Mouse (Mus musculus) forebrain, embryonic 11.5 days (tissue): ENCODE results near the gene Cntrl. TPM values are rescaled to one million over a fixed set of nuclear protein-coding genes. Genes with fewer than 3 reads are reported as not detected.

Experiments
- ATAC-seq: fragments of 200-750 bp; cut with Nextera tagmentation; replicated peaks from 2 replicates; pipeline ENCODE4 v1.8.0; 2017; ENCODE audit warnings: moderate TSS enrichment; ENCODE audit not compliant: low FRiP score
- DNase-seq: peaks from one replicate; pipeline ENCODE4 v3.0.0-alpha.2; 2017; ENCODE audit warnings: low spot score
- H3K27ac ChIP-seq: fragments of 300-500 bp; sonication (generic); 2 replicates; pipeline ENCODE4 v1.5.1; 2014; ENCODE audit warnings: low read depth, low read length
- H3K27me3 ChIP-seq: fragments of 300-500 bp; sonication (generic); 2 replicates; pipeline ENCODE4 v1.6.1; 2014; ENCODE audit warnings: mild to moderate bottlenecking, low read length, mixed read lengths; ENCODE audit not compliant: control insufficient read depth, insufficient read depth
- H3K36me3 ChIP-seq: fragments of 300-500 bp; sonication (generic); 2 replicates; pipeline ENCODE4 v1.6.1; 2014; ENCODE audit warnings: mild to moderate bottlenecking, low read length, moderate library complexity, mixed read lengths; ENCODE audit not compliant: control insufficient read depth, insufficient read depth
- H3K4me1 ChIP-seq: fragments of 300-500 bp; sonication (generic); replicated peaks from 2 replicates; pipeline ENCODE4 v1.6.1; 2014; ENCODE audit warnings: low read length, mixed read lengths; ENCODE audit not compliant: control insufficient read depth, insufficient read depth
- H3K4me2 ChIP-seq: fragments of 300-500 bp; sonication (generic); 2 replicates; pipeline ENCODE4 v1.6.1; 2014; ENCODE audit warnings: low read depth, mild to moderate bottlenecking, low read length, moderate library complexity, mixed read lengths; ENCODE audit not compliant: severe bottlenecking
- H3K4me3 ChIP-seq: fragments of 300-500 bp; sonication (generic); 2 replicates; pipeline ENCODE4 v1.5.1; 2014; ENCODE audit warnings: low read depth, low read length
- H3K9ac ChIP-seq: fragments of 300-500 bp; sonication (generic); 2 replicates; pipeline ENCODE4 v1.6.1; 2014; ENCODE audit warnings: low read length
- H3K9me3 ChIP-seq: fragments of 300-500 bp; sonication (generic); 2 replicates; pipeline ENCODE4 v1.6.1; 2016; ENCODE audit warnings: low read length, mixed read lengths; ENCODE audit not compliant: control insufficient read depth
- WGBS: fragments of 180-500 bp; shearing (Covaris S2); extraction: QIAGEN DNeasy Blood & Tissue Kit; methylation state at CpG from one replicate; pipeline ENCODE4 v1.1.7; 2014; 5-methylcytosine and 5-hydroxymethylcytosine counted together
- polyA plus RNA-seq: library from polyadenylated mRNA; unstranded; fragments of >200 nt; fragmentation: Nextera tagmentation; extraction: Ambion mirVana; gene quantifications from 2 replicates; pipeline ENCODE4 v1.2.1, GENCODE M21; 2014

The Cntrl gene
- polyA plus RNA-seq, 1 experiment from 2014 or later = 42.0 TPM

DNA sequence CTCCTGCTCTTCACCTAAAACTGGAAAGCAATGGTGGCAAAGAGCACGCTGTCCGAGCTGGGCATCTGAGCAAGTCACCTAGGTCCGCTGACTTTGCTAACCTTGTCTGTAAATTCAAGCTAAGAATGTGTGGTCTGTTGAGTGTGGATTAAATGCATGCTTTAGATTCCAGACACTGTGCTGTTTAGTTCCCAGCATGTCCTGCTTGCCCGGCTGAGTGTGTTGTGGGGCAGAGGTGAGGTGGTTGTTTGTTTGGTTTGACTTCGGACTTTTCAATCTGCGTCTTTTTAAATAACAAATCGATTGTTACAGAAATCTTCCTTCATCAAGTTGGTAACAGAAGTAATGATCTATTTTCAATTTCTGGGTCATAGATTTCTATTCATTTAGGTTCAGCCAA, 48.5 kb downstream of the Cntrl start:
- no peaks in the 10 kb centered on the region for H3K4me1 ChIP-seq
- H3K27ac ChIP-seq = no peak overlapping the region
- no peaks in the 10 kb centered on the region for H3K27me3 ChIP-seq
- no peak overlapping the region for H3K9ac ChIP-seq
- whole genome bisulfite sequencing = 91% methylated on average over 7 of the region's 7 CpGs
- no peaks in the 10 kb centered on the region for H3K9me3 ChIP-seq
- peaks cover 6% of the 10 kb centered on the region; the same call in 1 of the 2 replicates for H3K36me3 ChIP-seq
- no peak overlapping the region for H3K4me2 ChIP-seq
- H3K4me3 ChIP-seq = no peak overlapping the region
- ATAC-seq (no peak), DNase-seq (no peak)

DNA sequence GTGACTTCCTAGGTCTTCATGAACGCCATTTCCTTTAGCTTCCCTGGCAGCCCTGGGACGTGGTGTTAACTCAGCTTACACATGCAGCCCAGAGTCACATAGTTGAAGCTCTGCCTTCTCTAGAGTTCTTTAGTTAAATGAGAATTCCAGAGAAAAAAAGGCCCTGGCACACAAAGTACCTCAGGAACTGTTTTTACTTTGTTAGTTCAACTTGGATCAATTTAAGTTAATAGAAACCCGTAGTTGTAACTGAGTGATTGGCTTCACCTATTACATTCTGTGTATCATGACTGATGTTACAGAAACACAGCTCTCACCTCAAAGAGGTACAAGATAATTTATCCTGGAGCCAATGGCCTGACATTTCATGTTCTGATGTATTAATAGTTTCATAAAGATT, 49.1 kb downstream of the Cntrl start:
- WGBS = 90% methylated on average over 3 of the region's 3 CpGs
- H3K36me3 ChIP-seq = peaks cover 4% of the 10 kb centered on the region; the same call in 1 of the 2 replicates

DNA sequence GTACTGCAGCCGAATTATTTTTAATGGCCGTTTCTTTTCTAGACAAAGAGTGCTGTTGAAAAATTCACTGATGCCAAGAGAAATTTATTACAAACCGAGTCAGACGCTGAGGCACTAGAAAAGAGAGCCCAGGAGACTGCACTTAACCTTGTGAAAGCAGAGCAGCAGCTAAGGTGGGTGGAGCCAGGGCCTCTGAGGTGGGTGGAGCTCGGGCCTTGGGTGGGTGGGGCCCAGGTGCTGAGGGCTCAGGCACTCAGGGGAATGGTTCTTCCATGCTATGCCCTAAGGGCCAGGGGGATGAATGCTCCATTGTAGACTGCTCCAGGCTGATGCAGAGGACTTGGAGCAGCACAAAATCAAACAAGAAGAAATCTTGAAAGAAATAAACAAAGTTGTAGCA, 50.9 kb downstream of the Cntrl start:
- Histone ChIP-seq H3K9me3 (no peaks in the 10 kb centered on the region), H3K9ac (no peak overlapping the region), H3K27ac (no peak overlapping the region), H3K36me3 (peaks cover 4% of the 10 kb centered on the region; the same call in 1 of the 2 replicates), H3K4me1 (no peaks in the 10 kb centered on the region), H3K4me2 (no peak overlapping the region), H3K27me3 (no peaks in the 10 kb centered on the region), H3K4me3 (no peak overlapping the region)
- WGBS = 66% methylated on average over 5 of the region's 5 CpGs
- ATAC-seq = no peak
- no peak for DNase-seq

More for the DNA sequence above, 49.1 kb downstream of the Cntrl start:
- DNase-seq (no peak), ATAC-seq (no peak)
- H3K4me3 ChIP-seq = no peak overlapping the region
- no peaks in the 10 kb centered on the region for H3K4me1 ChIP-seq
- H3K9ac ChIP-seq = no peak overlapping the region
- H3K4me2 ChIP-seq = no peak overlapping the region
- no peaks in the 10 kb centered on the region for H3K27me3 ChIP-seq
- H3K27ac ChIP-seq = no peak overlapping the region
- no peaks in the 10 kb centered on the region for H3K9me3 ChIP-seq

DNA sequence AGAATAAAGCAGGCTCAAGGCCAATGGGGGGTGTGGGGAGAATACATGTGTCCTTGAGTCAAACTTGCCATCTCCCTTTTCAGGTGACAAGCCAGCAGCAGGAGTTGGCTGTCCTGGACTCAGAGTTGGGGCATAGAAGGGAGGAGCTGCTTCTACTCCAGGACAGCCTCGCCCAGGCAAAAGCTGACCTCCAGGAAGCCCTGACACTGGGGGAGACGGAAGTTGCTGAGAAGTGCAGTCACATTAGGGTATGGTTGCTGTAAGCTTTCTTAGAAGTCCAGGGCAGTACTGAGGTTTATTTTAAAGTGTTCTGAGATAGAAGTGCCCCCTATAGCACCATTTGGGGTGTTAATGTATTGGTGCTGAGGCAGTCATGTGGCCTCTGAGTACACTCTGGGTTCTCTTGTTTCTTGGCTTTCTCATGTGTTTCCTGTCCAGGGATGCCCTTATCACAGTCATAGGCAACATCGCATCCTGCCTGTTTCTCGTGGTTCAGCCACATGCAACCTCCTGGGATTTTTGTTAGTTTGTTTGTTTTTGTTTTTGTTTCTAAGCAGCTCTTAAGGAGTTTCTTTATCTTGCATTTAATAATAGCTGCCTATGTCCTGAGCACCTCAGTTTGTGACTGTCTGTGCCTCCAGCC, 52.7 kb downstream of the Cntrl start:
- H3K27me3 ChIP-seq = no peaks in the 10 kb centered on the region
- H3K27ac ChIP-seq = no peak overlapping the region
- H3K9me3 ChIP-seq = no peaks in the 10 kb centered on the region
- H3K4me1 ChIP-seq = no peaks in the 10 kb centered on the region
- ATAC-seq (no peak), DNase-seq (no peak)
- WGBS = 87% methylated on average over 4 of the region's 4 CpGs
- no peak overlapping the region for H3K4me3 ChIP-seq
- H3K4me2 ChIP-seq = no peak overlapping the region
- H3K36me3 ChIP-seq = peaks cover 9% of the 10 kb centered on the region; the same call in 1 of the 2 replicates
- no peak overlapping the region for H3K9ac ChIP-seq

DNA sequence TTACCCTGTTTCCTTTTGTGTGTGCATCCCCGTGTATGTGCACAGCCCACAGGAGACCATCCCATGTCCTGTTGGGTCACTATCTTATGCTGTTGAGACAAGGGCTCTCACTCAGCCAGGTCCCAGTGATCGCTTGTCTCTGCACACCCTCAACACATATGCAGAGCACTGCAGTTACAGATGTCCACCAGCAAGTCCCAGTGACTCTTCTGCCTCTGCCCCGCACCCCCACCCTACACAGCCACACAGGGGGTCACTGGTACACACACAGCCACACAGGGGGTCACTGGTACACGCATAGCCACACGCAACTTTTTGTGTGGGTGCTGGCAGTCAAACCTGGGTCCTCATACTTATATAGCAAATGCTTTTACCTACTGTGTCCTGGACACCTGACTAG, 54.1 kb downstream of the Cntrl start:
- peaks cover 12% of the 10 kb centered on the region; the same call in 1 of the 2 replicates for H3K36me3 ChIP-seq
- H3K27me3 ChIP-seq = no peaks in the 10 kb centered on the region
- ATAC-seq (no peak), DNase-seq (no peak)
- no peak overlapping the region for H3K27ac ChIP-seq
- no peak overlapping the region for H3K9ac ChIP-seq
- no peaks in the 10 kb centered on the region for H3K4me1 ChIP-seq
- H3K4me2 ChIP-seq = no peak overlapping the region
- no peaks in the 10 kb centered on the region for H3K9me3 ChIP-seq
- WGBS = 94% methylated on average over 5 of the region's 5 CpGs
- no peak overlapping the region for H3K4me3 ChIP-seq

DNA sequence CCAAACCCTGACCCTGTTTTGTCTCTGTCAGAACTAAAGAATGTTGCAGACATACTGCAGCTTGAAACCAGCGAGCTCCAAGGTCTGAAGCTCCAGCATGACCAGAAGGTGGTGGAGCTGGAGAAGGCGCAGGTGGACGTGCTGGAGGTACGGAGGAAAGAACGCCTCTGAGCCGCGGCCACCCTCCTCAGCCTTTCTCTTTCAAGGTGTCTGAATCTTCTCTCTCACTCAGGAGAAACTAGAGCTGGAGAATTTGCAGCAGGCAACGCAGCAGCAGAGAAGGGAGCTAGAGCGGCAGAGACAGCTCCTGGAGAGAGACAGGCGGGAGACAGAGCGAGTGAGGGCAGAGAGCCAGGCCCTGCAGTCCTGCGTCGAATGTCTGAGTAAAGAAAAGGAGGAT, 56.1 kb downstream of the Cntrl start:
- Histone ChIP-seq H3K9me3 (no peaks in the 10 kb centered on the region), H3K4me1 (no peaks in the 10 kb centered on the region), H3K27me3 (no peaks in the 10 kb centered on the region), H3K9ac (no peak overlapping the region), H3K36me3 (peaks cover 14% of the 10 kb centered on the region; the same call in 1 of the 2 replicates), H3K4me2 (no peak overlapping the region), H3K4me3 (no peak overlapping the region), H3K27ac (no peak overlapping the region)
- ATAC-seq (no peak), DNase-seq (no peak)
- 94% methylated on average over 13 of the region's 13 CpGs for WGBS

DNA sequence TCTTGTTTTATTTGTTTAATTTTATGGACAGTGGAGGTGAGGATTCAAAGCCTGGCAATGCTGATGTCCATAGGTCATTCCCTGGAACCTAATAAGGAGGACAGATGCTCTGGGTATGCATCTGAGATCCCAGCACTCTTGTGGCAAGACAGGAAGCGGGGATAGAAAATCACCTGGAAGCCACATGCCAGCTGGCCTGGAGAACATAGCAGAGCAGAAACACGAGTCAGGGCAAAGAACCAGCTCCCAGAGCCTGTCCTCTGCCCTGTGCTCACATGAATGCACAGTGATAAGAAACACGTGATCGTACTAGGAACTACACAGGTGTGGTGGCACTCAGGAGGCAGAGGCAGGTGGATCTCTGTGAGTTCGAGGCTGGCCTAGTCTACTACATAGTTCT, 57.5 kb downstream of the Cntrl start:
- Histone ChIP-seq H3K4me2 (no peak overlapping the region), H3K9me3 (no peaks in the 10 kb centered on the region), H3K4me3 (no peak overlapping the region), H3K4me1 (no peaks in the 10 kb centered on the region), H3K27ac (no peak overlapping the region), H3K27me3 (no peaks in the 10 kb centered on the region), H3K9ac (no peak overlapping the region), H3K36me3 (peaks cover 16% of the 10 kb centered on the region; the same call in 1 of the 2 replicates)
- DNase-seq = no peak
- no peak for ATAC-seq
- 92% methylated on average over 5 of the region's 5 CpGs for WGBS

DNA sequence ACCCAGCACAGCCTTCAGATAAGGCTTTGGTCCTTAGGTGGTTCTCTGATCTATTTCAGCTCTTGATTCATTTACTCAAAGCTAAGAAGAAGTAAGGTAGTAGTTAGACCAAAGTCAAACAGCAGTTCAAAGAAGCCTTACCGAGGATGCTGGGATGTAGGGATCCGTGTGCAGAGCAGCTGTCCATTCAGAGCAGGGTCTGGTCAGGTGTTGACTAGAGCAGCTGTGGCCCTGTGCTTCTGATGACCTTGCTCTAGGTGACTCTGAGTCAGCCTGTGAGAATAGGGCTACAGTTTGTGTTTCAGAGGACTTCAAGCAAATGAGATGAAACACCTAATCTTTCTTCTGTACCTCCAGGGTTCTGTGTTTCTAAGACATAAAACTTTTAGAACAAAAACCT, 60.2 kb downstream of the Cntrl start:
- WGBS = 90% methylated on average over 2 of the region's 2 CpGs
- no peaks in the 10 kb centered on the region for H3K4me1 ChIP-seq
- H3K27me3 ChIP-seq = no peaks in the 10 kb centered on the region
- ATAC-seq = no peak
- H3K27ac ChIP-seq = no peak overlapping the region
- no peak for DNase-seq
- H3K36me3 ChIP-seq = peaks cover 14% of the 10 kb centered on the region; the same call in 1 of the 2 replicates
- H3K9ac ChIP-seq = no peak overlapping the region
- H3K4me3 ChIP-seq = no peak overlapping the region
- H3K4me2 ChIP-seq = no peak overlapping the region
- no peaks in the 10 kb centered on the region for H3K9me3 ChIP-seq

DNA sequence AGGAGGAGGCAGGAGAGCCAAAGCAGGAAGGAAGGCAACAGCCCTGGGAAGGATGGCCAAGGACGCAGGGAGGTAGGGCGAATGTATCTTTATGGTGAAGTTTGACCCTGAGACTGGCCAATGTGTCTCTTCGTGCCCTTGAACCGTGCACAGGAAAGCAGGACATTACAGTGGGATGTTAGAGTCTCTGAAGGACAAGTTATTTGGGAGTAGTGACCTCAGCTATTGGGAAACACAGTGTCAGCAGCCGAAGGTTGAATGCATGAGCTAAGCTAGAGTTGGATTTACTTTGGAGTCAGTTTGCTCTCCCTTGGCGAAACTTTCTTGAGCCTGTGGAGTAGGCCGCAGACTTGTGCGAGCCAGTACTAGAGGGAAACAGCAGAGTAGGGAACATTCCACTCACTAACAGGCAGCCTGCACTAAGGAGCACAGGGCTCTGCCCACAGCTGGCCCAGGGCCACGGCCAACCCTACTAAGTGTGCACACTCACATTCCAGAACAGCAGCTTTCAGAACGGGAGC, 62.1 kb downstream of the Cntrl start:
- DNase-seq (no peak), ATAC-seq (no peak)
- H3K36me3 ChIP-seq = peaks cover 13% of the 10 kb centered on the region
- no peaks in the 10 kb centered on the region for H3K9me3 ChIP-seq
- no peak overlapping the region for H3K9ac ChIP-seq
- H3K27ac ChIP-seq = no peak overlapping the region
- no peaks in the 10 kb centered on the region for H3K27me3 ChIP-seq
- H3K4me2 ChIP-seq = no peak overlapping the region
- H3K4me3 ChIP-seq = no peak overlapping the region
- 89% methylated on average over 10 of the region's 10 CpGs for WGBS
- H3K4me1 ChIP-seq = no peaks in the 10 kb centered on the region
